Mouse (Mus musculus) c-Kit-positive CD71-positive TER-119-negative erythroid progenitor cells, embryonic 14.5 days (primary cell): ENCODE results near the gene Kdelr1.
"Not testable (repeated sequence)": the region's sequence is repeated elsewhere in the genome, so short reads cannot be mapped to it uniquely, and the experiment has no call there.

ENCODE experiments used
- DNase-seq: peaks from one replicate; pipeline ENCODE4 v3.0.0-alpha.2; 2013; ENCODE audit warnings: low read depth

Kdelr1 gene

GRCm38 (mm10) chr7:45870282-45871058 lies 2.1 kb upstream of the Kdelr1 start:
- no peak for DNase-seq

GRCm38 (mm10) chr7:45873061-45873947 lies 732 bp downstream of the Kdelr1 start:
- DNase-seq, result peak; percentile 44

- DNase-seq, result no peak
These were observed 4.3 kb downstream of the Kdelr1 start for GRCm38 (mm10) chr7:45876895-45877294.

- not testable (repeated sequence) for DNase-seq
These were observed 5.7 kb downstream of the Kdelr1 start, which contains the start of gene Grin2d for GRCm38 (mm10) chr7:45878278-45878677. Gene Grin2d, minus strand, starts transcription at chr7:45878378.

- no peak for DNase-seq
These were observed 8.0 kb downstream of the Kdelr1 start for GRCm38 (mm10) chr7:45880531-45880930.

- no peak for DNase-seq
These were observed 8.4 kb downstream of the Kdelr1 start for GRCm38 (mm10) chr7:45881011-45881410.

GRCm38 (mm10) chr7:45887246-45887645 lies 14.7 kb downstream of the Kdelr1 start:
- DNase-seq, result no peak

GRCm38 (mm10) chr7:45892651-45893050 lies 20.1 kb downstream of the Kdelr1 start:
- DNase-seq, result no peak

- DNase-seq, result no peak
These were observed 23.5 kb downstream of the Kdelr1 start for GRCm38 (mm10) chr7:45895931-45896516.

- peak; percentile 99 for DNase-seq
These were observed 24.1 kb downstream of the Kdelr1 start, which contains the start of the genes Syngr4 and Tmem143 for GRCm38 (mm10) chr7:45896517-45897257. Gene Syngr4, minus strand, starts transcription at chr7:45896714. Gene Tmem143, plus strand, starts transcription at chr7:45896941.

- DNase-seq, result peak; percentile 60
These were observed 24.7 kb downstream of the Kdelr1 start for GRCm38 (mm10) chr7:45897258-45897757.

- not testable (repeated sequence) for DNase-seq
These were observed 25.6 kb downstream of the Kdelr1 start for GRCm38 (mm10) chr7:45898125-45898524.

- peak; percentile 80 for DNase-seq
These were observed 29.0 kb downstream of the Kdelr1 start for GRCm38 (mm10) chr7:45901562-45901961.

- DNase-seq, result no peak
These were observed 30.0 kb downstream of the Kdelr1 start for GRCm38 (mm10) chr7:45902481-45903002.

- DNase-seq, result no peak
These were observed 34.0 kb downstream of the Kdelr1 start for GRCm38 (mm10) chr7:45906622-45907021.

- no peak for DNase-seq
These were observed 35.8 kb downstream of the Kdelr1 start for GRCm38 (mm10) chr7:45908384-45908783.

- DNase-seq, result no peak
These were observed 36.6 kb downstream of the Kdelr1 start for GRCm38 (mm10) chr7:45909145-45909544.

GRCm38 (mm10) chr7:45914067-45914466 lies 41.5 kb downstream of the Kdelr1 start:
- DNase-seq, result no peak

- DNase-seq, result no peak
These were observed 42.4 kb downstream of the Kdelr1 start for GRCm38 (mm10) chr7:45915011-45915410.

GRCm38 (mm10) chr7:45916056-45917003 lies 43.8 kb downstream of the Kdelr1 start:
- peak; percentile 70 for DNase-seq
